Mouse (Mus musculus): ENCODE data around the gene Mtmr3. TPM values are rescaled to one million over a fixed set of nuclear protein-coding genes. Genes with fewer than 3 reads are reported as not detected.
"Not testable (repeated sequence)": the region's sequence is repeated elsewhere in the genome, so short reads cannot be mapped to it uniquely, and the experiment has no call there.

Mtmr3 gene
- total RNA-seq, 2 experiments from 2014 or later, result 36.5 to 41.4 TPM

DNA sequence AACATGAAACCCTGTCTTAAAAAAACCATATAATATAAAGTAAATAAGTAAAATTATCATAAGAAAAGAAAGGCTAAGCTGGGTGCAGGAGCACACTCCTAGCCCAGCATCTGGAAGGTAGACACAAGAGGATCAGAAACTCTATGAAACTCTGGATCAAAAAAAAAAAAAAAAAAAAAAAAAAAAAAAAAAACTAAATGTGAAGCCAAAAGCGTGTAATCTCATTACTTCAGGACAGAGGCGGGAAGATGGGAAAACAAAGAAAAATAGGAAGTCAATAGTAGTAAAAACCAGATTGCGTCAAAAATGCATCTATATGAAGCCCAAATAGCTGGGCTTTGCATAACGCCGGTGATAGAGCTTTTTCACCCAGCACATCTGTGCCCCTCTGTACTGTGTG lies 7.2 kb upstream of the Mtmr3 start:
- DNase-seq, result no peak

DNA sequence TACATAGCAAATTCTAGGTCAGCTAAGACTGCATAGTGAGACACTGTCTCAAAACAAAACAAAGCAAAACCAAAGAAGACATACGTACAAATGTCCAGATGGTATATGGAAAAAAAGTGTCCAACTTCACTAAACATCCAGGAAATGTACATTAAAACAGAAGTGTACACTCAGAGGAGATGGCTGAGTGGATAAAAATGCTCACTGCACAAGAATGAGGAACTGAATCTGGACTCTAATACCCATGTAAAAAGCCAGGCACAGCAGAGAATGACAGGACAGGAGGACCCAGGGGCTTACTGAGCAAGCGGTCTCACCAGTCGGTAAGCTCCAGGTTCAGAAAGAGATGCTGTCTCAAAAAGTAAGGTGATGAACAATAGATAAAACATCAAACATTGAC lies 5.3 kb upstream of the Mtmr3 start:
- DNase-seq, result no peak

DNA sequence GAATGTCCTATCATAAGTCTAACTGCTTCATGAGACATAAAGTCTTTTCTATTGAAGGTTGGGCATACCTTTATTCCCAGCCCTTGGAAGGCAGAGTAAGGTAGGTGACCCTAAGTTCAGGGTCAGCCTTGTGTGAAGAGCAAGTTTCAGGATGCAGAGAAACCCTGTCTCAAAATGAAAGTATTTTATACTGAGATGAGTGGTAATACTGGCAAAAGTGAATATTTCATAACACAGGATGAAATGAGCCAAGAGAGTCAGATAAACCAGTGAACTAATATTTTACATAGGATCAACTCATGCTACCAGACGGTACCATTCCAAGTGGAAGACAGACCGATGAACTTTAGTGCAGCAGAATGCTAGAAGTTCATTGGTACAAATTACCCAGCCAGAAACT lies 3.7 kb upstream of the Mtmr3 start:
- DNase-seq, result no peak

DNA sequence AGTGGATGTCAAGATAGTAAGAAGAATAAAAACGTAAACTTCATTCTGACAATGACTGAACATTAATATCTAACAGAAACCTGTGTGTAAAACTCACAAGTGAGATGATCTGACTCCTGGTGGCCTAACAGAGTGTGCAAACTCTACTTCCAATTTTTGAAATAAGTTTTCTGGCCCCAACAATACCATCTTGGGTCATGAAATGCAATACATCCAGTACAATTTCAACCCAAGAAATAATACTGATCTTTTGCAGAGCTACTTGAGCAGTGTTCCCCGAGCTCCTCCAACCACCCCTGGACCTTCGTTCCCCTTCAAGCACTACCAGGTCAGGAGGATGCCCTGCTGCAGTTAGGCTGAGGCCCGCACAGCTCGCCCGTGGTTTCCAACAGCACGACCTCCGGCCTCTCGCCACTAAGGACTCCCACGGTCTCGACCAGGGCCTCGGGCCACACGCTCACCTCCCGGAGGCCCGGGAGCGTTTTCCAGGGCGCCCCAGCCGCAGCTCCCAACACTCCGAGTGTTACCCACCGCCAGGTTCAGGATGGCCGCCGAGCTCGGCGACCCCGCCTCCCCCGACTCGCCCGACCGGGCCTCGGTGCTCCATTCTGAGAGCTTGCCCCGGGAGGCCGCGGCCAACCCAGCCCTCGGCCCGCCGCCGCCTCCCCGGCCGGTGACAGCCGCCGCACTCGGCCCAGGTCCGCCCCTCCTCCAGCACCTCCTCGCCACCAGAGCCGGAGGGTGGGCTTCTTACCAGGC lies 635 bp downstream of the Mtmr3 start:
- DNase-seq, result no peak

DNA sequence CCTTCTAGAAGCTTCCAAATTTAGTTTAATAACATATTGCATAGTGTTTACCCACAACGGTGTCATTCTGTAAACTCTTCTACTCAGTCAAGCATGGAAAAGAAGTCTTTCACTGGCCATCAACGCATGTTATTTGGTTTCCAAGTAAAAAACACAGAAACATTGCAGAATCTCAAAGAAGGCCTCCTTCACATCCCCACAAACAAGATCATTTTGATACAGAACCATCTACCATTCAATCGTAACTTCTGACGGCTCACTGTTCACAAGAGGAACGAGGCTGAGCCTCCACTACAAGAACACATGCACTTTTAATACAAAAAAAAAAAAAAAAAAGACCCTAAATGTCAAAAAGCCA lies 1.2 kb downstream of the Mtmr3 start:
- no peak for DNase-seq

DNA sequence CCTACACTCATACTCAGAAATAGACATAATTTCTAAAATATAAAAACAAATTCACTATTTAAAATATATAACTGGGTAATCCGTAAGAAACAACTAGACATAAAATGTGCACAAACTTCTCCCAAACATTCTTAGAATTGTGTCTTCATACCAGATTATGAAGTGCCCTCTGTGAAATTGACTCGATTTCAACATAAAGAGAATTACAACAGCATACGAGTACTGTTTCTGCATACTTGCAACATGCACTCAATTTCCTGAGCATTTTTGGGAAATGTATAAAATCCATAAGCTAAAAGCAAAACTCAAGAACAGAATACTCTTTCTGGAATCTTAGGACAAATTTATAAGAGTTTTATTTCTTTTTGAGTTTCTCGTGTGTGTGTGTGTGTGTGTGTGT lies 2.9 kb downstream of the Mtmr3 start:
- no peak for DNase-seq

DNA sequence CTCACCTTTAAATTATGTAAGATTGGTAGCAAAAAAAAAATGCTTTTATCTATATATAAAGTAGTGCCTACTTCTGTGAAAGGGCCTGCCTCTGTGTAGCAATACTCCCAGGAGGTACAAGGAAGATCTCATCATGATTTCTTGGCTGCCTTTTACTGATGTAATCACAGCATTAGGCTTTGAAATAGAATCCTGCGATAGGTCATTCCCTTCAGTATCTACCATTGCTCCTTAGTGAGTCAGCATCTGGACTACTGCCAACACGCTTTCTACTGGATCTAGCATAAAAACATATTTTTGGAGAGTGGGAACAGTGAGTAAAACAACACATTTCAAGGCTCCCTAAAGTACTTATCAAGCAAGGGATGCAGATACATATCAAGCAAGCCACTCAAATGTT lies 16.0 kb downstream of the Mtmr3 start:
- no peak for DNase-seq

DNA sequence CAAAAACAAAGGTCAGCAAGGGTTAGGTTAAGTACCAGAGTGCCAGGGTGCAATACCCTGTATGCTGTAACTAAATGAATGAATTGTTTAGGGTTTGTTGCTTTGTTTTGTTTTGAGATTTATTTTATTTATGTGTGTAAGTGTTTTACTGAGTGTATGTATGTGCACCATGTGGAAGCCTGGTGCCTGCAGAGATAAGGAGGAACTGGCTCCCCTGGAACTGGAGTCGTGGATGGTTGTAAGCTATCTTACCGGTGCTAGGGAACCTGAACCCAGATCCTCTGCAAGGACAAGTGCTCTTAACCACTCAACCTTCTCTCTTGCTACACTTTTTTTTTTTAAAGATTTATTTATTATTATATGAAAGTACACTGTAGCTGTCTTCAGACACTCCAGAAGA lies 17.6 kb downstream of the Mtmr3 start:
- no peak for DNase-seq

DNA sequence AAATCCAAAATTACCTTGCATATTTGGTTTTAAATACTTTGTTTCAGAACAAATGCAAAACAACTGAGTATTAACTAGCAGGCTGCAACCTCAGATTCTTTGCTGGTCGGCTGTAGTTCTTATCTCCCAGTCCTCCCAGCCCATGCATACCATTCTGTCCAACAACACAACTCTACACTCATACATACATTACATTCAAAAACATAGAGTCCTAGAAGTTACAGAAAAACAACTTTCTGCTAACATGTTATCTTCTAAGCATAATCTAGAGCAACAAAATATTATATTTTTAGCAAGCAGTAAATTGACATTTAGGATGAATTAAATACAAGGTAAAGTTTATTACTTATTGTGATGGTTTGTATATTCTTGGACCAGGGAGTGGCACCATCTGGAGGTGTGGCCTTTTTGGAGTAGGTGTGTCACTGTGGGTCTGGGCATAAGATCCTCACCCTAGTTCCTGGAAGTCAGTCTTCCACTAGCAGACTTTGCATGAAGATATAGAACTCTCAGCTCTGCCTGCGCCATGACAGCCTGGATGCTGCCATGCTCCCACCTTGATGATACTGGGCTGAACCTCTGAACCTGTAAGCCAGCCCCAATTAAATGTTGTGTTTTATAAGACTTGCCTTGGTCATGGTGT lies 18.5 kb downstream of the Mtmr3 start:
- not testable (repeated sequence) for DNase-seq

DNA sequence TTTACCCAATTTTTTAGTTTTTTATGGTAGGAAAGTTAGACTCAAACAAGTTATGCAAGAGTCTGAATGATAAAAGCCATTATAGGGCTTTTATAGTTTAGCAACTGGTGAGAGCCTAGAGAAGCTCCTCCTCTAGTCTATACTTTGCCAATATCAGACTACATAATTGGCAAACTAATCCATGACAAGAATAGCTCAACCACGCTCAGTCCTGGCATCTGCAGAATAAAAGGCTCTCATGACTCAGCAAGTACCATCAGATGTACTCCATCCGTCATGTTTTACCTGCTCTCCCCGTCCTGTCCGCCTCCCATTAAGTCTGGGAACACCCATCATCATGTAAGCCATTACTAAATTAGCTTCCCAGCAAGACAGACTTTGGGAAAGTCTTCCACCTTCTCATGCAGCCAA lies 23.2 kb downstream of the Mtmr3 start:
- peak; percentile 38 for DNase-seq

DNA sequence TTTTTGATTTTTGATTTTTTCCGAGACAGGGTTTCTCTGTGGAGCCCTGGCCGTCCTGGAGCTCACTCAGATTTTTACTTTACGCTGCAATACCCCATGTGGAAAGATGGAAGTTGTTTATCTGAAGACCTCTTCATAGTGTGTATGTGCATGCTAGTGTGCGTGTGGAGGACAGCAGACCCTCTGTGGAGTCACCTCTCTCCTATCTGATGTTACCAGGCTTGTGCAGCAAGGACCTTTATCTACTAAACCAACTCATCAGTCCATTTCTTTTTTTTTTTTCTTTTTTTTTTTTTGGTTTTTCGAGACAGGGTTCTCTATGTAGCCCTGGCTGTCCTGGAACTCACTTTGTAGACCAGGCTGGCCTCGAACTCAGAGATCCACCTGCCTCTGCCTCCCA lies 28.3 kb downstream of the Mtmr3 start:
- DNase-seq, result no peak

DNA sequence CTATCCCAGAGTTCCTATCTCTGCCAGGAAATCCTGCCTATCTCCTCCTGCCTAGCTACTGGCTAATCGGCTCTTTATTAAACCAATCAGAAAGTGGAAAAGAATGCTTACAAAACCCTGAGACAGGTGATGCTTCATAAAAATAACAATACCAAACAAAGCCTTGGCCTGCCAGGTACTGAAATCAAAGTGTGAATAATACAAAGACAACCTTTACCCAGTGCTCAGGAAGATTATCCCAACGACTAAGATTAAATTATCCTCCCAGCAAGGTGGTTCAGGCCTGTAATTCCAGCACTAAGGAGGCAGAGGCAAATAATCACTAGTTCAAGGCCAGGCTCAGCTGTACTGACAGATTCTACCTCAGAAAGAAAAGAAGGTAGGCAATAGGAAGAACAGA lies 29.1 kb downstream of the Mtmr3 start:
- no peak for DNase-seq

DNA sequence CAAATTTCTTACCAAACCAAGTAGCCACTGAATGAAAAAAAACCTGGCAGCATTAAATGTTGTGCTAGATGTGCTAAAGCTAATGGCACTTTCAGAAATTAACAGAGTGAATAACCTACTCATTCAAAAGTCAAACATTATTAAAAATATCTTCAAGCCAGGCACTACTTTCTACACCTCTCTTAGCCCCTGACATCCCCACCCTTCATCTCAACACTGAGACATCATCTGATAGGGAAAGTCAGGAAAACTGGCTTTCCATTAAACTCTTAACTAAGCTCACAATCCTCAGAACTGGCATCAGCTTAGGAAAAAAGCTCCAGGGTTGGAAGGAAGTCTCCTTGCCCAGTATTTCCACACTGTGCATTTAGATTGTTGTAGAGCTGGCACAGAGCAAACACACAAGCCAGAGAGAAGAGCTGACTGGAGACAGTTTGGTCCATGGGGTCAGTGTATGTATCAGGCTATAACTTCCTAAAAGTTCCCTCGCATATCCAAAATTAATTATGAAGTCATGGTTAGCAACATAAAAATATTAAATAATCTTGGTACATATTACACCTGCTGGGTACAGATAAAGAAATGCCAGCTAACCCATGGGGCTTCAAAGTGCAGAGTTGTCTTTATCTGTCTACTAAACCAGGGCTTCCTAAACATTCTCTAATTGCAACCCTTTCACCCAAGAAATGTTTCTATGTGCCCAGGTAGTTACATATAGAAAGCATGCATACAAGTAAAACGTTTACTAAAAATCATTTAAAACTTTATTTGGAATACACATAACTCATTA lies 41.2 kb downstream of the Mtmr3 start:
- DNase-seq, result no peak

DNA sequence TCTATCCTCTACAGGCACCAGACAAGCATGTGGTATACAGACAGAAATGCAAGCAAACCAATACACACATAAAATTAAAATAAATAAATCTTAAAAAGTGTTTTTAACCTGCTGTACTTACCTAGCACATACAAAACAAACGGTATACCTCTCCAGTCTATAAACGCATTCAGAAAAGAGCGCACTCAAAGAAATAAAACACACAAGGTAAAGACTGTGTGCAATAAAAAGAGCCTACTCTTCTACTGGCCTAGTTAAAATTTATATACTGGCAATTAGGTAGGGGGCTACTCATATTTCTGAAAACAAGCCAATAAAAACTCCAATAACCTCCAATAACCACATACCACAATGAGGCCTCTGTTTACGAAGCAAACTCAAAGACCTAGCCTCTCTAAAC lies 47.1 kb downstream of the Mtmr3 start:
- no peak for DNase-seq

DNA sequence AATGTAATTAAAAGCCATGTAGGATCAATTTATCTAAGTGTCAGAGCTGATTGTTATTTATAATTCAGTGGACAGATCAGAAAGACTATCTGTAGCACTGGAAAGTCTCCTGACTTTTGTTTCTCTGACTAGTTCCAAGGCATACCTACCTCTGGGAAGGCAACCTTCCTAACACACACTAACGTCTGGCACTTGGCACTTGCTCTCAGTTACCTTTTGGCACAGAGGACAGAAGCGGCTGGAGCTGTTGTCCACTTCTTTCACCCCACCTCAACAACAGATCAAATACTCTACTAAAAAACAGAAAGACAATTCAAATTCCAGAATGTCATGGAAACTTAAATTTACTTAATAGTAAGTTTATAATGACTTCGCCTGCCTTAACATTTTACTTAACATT lies 48.7 kb downstream of the Mtmr3 start:
- DNase-seq, result no peak

DNA sequence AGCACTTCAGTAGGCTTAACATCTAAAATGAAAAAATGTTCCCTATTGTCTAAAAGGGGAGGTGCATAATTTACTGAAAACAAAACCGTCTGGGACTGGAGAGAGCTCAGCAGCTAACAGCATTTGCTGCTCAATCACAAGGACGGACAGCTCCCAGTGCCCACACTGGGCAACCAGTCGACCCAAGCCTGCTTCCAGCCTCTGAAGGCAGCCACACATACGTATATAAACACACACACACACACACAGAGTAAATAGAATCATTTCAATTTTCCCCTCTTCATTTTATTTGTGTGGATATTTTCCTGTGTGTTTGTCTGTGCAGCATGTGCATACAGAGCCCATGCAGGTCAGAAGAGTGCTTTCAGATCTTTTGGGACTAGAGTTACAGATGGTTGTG lies 49.3 kb downstream of the Mtmr3 start:
- DNase-seq, result no peak

DNA sequence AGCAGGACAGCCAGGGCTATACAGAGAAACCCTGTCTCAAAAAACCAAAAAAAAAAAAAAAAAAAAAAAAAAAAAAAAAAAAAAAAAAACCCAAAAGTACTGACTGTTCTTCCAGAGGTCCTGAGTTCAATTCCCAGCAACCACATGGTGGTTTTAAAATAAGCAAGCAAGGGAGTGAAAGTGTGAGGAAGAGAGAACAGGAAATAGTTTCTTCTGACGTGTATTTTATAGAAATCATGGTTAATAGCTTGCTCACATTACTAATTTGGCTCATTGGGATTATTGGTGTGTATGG lies 50.1 kb downstream of the Mtmr3 start:
- DNase-seq, result not testable (repeated sequence)

DNA sequence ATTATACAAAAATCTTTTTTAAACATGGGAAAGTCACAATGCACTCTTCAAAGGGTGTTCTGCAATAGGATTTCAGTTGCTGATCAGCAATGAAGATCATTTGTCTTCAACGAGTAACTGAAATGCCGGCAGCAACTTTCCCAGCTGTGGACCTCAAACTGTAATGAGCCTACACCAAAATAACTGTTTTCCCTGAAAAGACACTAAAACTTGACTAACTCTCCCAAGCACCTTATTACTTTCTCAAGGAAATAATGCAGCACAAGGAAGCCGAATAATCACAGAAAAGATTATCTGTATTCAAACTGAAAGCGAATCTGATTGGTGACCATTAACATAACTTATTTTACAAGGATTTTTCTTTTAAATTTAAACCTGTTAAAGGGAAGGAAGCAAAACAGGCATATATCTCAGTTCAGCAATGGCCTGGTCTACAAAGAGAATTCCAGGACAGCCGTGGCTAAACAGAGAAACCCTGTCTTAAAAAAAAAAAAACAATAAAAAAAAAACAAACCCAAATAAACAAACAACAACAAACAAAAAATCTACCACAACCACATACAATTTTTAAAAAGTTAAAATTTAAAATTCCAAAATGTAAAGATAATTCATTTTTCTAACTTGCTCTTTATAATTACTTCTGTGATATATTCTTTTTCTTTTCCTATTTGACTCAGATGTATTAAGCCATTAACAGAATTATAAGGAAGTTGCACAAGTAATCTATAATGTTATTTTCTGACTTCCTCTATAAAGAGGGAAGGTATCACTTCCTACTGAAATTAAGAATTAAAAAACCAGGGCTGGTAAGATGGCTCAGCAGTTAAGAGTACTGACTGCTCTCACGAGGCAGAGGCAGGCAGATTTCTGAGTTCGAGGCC lies 50.7 kb downstream of the Mtmr3 start:
- DNase-seq, result no peak

DNA sequence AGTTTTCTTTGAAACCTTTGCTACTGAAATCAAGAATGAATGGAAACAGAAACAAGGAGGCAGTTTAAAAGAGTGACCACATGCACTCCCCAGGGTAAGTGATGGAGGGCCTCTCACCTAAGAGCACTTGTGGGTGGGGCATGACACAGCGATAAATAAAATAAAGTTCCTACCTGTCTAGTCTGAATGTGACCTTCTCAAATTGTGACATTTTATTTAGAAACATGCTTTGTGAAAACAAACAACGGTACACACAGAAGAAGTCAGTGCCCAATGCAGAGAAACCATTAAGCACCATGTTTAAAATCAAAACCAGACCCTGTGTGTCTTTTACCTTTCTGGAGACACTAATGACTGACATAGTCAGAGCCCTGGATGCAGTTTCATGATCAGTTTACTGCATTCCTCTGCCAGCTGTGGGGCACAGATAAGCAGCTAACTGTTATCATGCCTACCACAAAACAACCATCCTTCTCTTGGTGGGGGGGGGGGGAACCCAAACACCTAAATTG lies 51.6 kb downstream of the Mtmr3 start:
- no peak for DNase-seq

DNA sequence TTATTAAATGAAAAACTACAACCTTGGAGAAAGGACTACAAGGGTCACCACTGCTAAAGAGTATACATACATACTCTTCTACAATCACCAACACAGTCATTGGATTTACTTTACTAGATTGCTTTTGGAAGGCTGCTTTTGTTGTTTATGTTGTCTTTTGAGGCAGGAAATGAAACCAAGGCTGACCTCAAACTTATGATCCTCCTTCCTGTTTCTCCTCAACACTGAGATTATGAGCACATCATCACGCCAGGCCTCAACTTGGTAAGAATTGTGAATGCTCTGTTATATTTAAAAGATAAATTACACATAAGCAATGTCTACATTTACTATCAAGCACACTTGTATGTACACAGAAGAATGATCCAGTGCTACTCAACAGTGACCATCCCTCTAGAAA lies 58.0 kb downstream of the Mtmr3 start:
- no peak for DNase-seq

DNA sequence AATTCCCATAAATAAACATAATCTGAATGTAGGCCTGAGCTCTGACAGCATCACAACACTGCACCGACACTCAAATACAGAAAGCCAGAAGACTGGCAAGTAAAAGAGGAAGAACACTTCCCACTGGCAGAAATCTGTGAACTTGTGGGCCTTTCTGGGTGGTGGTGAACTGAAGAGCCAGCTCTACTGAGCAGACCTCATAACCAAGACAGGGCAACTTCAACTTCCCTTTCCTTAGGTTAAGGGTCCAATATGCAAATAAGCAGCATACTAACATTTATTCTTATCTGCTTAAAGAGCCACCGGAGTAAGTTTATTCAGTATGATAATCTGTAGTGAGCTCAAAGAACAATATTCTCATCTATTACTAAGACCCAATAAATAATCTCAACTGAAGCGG lies 67.5 kb downstream of the Mtmr3 start:
- no peak for DNase-seq

DNA sequence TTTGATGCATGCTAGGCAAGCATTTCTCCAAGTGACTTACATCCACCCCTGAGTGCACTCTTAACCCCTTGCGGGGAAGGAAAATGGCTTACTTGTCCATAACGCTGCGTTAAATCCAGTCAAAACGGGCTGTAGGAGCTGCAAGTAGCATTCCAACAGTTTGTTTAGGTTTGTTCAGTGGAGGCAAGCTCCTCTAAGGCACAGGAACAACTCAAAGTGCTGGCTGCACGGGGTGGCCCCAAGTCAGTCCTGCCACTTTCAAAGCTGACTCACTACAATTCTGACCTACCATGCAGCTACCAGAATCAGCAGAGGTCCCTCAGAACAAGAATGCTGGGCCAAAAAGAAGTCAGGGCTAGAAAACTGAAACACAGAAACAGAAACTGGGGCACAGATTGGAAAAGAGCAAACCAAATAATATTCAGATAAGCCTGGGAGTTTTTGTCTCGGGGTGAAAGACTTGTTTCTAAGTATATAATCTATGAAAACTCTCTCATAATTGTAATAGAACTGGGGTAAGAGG lies 72.5 kb downstream of the Mtmr3 start:
- no peak for DNase-seq
